Mouse (Mus musculus): ENCODE results near the gene Lgals4.

Lgals4 gene

GRCm38 (mm10) chr7:28833723-28834347, at the start of gene Lgals4:
Gene Lgals4 (plus strand): TSS chr7:28833854.
- no peak for DNase-seq

DNA sequence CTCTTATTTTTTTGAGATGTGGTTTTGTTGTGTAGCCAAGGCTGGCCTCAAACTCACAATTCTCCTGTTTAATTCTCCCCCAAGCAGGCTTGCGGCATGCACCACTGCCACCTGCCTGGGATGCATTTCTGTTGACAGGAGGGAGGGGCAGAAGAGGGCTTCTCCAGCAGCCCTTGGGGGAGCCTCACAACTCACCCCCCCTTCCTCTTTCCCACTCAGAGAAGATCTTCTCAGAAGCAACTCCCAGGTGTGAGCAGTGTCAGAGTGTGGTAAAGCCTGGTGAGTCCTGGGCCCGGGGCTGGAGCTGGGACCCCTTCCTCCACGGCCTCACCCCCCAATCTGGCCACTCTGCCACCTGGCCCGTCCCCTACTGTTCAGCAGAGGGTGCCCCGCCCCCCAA, 48.5 kb upstream of the Lgals4 start:
- no peak for DNase-seq

DNA sequence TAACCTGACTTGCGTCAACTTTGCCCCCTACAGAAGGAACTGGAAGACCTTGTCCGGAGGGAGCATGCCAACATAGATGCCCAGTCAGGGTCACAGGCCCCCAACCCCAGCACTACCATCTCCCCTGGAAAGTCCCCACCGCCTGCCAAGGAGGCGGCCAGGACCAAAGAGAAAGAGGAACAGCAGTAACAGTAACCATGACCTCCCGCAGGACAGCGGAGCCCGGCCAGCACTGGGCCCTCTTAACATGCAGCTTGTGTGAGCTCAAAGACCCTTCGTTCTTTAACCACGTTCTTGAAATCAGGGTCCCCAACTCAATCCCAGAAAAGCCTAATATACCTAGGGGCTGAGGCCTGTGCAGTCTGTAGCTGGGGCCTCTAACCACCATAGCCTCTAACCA, 45.8 kb upstream of the Lgals4 start:
- no peak for DNase-seq

GRCm38 (mm10) chr7:28788307-28789195, 45.1 kb upstream of the Lgals4 start, which contains the start of gene Rinl:
Gene Rinl (plus strand): TSS chr7:28788969.
- no peak for DNase-seq

DNA sequence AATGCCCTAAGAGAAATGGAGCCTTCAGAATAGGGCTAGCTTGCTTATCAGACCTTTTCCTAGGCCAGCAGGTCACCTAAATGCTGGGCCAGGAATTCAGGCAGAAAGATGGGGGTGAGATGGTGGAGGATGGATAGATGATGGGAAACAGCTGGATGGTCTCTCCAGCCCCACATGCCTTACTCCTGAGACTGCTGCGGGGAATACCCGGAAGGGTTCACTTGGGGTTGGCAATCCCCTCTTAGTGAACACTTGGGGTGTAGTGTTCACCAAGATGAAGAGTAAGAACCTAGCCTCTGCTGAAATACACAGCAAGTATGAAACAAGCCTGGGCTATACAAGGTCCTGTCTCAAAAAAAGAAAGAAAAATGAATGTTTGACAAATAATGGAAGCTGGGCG, 44.4 kb upstream of the Lgals4 start:
- DNase-seq: no peak

- DNase-seq: peak; percentile 63
Observed at GRCm38 (mm10) chr7:28790066-28790806, 43.4 kb upstream of the Lgals4 start.

DNA sequence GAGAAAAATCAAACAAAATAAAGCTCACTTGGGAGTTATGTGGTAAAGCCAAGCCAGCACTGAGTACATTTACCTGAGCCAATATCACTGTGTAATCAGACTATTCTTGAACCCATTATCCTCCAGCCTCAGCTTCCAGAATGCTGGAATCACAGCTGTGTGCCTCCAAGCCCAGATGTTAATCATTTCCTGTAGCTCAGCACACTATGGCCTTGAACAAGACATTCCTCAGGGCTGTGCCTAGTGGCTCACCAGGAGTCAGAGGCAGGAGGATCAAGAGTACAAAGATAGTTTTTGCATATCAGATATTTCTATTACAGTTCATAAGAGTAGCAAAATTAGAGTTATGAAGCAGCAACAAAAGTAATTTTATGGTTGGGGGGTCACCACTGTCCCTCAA, 41.9 kb upstream of the Lgals4 start:
- DNase-seq: no peak

GRCm38 (mm10) chr7:28792391-28793185, 41.1 kb upstream of the Lgals4 start:
- DNase-seq: no peak

- DNase-seq: no peak
Observed at GRCm38 (mm10) chr7:28793834-28794233, 39.8 kb upstream of the Lgals4 start.

DNA sequence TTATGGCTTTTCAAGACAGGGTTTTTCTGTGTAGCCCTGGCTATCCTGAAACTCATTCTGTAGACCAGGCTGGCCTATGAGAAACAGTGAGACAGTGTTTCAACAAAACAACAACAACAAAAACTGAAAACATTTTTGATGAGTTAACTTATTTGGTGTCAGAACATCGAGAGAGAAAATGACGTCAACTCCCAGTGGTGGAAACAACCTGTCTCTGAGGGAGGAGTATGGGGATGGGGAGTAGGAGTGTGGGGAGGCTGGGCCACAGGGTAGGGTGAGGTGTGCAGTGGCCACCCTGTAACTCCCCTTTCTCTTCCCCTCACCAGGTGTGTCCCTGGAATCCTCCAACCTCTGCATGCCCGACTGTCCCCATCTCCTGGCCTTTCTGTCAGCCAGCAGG, 39.2 kb upstream of the Lgals4 start:
- no peak for DNase-seq

- no peak for DNase-seq
Observed at GRCm38 (mm10) chr7:28795832-28796231, 37.8 kb upstream of the Lgals4 start.

DNA sequence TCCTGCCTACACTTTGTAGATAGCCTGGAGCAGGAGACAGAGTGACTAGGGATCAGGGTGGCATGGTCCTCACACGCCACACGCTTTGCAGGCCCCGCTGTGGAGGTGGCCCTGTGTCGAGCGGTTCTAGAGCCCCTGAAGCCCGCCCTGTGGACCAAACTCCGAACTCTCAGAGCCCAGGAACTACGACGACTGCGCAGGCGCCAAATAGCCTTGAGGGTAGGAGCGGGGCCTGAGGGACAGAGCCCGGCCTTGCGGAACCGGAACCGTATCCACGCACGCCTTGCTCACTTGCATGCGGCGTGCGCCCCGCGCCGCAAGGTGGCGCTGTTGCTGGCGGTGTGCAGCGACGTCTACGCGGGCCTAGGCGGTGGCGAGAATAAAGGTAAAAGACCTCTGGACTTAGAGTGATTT, 37.1 kb upstream of the Lgals4 start:
- DNase-seq: peak; percentile 80

DNA sequence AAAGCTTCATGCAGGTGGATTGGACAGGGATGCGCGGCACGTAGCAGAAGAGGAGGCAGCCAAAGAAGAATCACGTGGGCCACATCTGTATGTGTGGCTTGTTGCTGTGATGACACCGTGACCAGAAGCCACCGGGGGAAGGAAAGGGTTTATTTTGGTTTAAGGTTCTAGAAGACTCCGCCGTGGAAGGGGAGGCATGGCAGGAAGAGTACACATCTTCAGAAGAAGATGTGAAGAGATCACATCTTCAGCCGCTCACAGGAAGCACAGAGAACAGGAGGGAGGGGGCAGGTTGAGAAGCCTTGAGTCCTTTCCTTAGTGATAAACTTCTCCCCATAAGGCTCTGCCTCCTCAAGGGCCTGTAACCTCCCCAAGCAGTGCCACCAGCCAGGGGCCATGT, 33.7 kb upstream of the Lgals4 start:
- no peak for DNase-seq

DNA sequence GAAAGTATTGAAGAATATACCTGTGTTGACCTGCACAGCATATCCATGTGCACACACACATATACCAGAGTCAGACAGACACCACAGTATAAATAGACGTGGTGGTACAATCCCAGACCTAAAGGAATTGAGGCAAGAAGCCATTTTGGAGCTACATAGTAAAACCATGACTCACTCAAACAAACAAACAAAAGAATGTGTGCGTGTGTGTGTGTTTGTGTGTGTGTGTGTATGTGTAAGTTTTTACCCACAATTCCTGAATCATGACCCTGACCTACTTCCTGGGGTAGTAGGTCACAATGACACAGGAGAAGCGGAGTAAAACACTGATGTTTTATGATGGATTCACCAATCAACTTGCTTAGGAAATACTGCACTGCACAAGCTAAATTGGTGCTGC, 32.2 kb upstream of the Lgals4 start:
- no peak for DNase-seq

- DNase-seq: peak; percentile 67
Observed at GRCm38 (mm10) chr7:28801901-28802670, 31.6 kb upstream of the Lgals4 start.

DNA sequence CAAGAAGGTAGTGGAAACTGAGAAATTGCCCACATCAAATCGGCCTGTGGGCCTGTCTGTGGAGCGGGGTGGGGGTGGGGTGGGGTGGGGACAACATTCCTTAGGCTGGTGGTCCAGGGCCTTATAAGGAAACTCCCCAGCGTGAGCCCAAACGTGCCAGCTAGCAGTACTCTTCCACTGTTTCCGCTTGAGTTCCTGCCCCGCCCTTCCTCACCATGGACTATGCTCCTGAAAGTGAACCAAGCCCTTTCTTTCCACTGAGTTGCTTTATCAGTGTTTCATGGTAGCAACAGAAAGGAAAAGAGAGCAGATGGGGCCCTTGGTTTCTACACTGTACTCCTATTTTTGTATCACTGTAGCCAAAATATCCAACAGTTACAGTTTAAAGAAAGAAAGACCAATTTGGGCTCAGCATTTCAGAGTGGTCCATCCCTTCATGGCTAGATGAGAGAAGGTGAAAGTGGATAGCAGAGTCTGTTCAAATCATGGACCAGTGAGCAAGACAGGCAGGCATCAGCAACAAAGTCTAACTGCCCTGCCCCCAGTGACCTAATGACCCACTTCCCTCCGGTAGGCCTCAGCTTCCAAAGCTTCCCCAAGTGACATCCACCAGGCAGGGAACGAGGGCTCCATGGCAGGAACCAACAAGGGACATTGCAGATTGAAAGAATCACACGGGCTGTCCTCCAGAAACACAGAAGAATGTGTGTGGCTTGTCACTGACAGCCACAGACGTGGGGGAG, 30.6 kb upstream of the Lgals4 start:
- DNase-seq: peak; percentile 79

DNA sequence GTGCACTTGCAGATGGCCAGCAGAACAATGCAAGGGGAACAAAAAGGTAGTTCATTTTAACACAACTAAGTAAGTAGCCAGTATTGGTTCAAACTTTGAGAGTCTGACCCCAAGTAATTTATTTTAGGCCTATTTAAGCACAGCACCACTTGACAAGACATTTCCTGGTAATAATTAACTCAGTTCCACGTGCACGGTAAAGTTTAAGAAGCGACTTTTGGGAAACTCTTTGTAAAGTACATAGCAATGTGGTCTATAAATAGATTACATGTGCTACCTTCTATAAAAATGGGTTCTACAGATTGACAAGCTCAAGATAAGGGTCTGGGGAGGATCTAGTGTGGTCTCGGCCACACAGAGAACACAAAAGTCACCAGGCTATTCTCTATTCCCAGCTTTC, 29.9 kb upstream of the Lgals4 start:
- DNase-seq: no peak

GRCm38 (mm10) chr7:28806869-28807268, 26.8 kb upstream of the Lgals4 start:
- no peak for DNase-seq

DNA sequence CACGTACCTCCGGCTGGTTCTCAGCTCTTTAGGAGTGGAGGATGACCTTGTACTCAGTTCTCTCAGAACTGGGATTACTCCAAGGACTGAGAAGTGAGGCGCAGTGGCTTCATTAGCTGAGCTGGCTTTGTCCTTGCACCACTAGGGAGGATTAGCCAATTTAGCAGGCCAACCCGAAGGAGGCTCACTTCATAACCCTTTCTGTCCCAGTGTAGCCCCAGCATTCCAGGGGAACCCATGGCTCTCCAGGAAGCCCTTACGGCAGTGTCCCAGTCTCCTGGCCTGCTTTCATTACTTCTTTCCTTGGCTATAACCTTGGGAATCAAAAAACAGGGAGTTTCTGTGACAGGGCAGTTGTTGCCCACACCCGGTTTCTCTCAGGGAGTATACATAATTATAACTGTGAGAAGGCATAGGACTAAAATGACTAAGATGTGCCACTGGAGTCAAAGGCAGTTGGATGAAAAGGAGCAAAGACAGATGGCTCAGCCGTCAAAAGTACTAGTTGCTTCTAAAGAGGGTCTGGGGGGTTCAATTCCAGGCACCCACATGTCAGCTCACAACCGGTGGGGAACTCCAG, 25.9 kb upstream of the Lgals4 start:
- DNase-seq: no peak

DNA sequence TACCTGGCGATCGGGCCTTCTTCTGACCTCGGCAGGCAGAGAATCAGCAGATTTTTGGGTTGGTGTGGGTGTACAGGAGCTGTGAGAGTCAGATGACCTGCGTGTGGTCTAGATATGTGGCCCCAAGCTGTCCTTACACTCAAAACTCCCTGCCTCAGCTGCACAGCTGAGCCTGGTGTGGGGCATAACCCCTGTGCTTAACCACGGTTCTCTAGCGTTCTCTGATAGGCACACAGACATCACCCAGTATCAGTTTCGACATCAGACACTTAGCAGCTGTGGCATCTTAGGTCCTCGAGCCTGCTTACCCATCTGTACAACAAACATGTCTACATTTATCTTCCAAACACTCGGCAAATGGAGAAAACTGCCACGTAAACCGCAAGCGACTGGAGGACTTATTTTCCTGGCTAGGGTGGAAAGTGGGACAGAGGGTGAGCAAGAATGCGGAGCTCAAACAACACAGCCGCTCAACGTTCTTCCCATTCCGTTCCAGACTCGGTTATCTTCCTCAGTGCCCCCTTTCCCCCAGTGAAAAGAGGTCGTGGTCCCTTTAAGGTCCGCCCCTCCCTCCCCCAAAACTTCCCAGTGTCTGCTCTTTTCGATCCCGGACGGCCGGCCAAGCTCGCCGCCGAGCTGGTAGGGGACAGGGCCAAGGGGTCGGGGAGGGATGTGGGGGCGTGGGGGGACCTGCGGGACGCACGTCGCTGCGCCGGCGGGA, 25.3 kb upstream of the Lgals4 start, which contains the start of gene Hnrnpl:
TSS of gene Hnrnpl (plus strand) at position 321 of the 721 bp plus-strand sequence.
- peak; percentile 86 for DNase-seq

Measured in embryo, embryonic 11 days (tissue).